Mouse (Mus musculus) spleen, adult 2 months (tissue): ENCODE measurements around the gene Hspb1. TPM values are rescaled to one million over a fixed set of nuclear protein-coding genes. Genes with fewer than 3 reads are reported as not detected.

Source experiments
- DNase-seq, 2 experiments: peaks; one replicate each; pipeline versions ENCODE4 v3.0.0 to v3.0.0-alpha.2; 2012 to 2021; ENCODE audit warnings: low spot score in 2 of 2, low read depth in 1 of 2
- H3K27ac ChIP-seq: fragments of 200-500 bp; 2 replicates; pipeline ENCODE4 v1.5.1; 2012; ENCODE audit warnings: low read length, inconsistent platforms; ENCODE audit not compliant: insufficient read depth
- H3K27me3 ChIP-seq: fragments of 200-500 bp; 2 replicates; pipeline ENCODE4 v1.6.1; 2012; ENCODE audit warnings: mild to moderate bottlenecking, moderate library complexity, low read length, inconsistent platforms; ENCODE audit not compliant: control insufficient read depth, insufficient read depth
- H3K36me3 ChIP-seq: fragments of 200-500 bp; 2 replicates; pipeline ENCODE4 v1.6.1; 2012; ENCODE audit warnings: mild to moderate bottlenecking, low read length, inconsistent platforms; ENCODE audit not compliant: control insufficient read depth, insufficient read depth
- H3K4me1 ChIP-seq: fragments of 200-500 bp; 2 replicates; pipeline ENCODE4 v1.6.1; 2011; ENCODE audit warnings: inconsistent platforms; ENCODE audit not compliant: control insufficient read depth, insufficient read depth, insufficient read length
- H3K4me3 ChIP-seq: fragments of 200-500 bp; 2 replicates; pipeline ENCODE4 v1.5.1; 2011; ENCODE audit warnings: mild to moderate bottlenecking, inconsistent platforms; ENCODE audit not compliant: insufficient read depth, insufficient read length; ENCODE audit errors: extremely low read depth
- CTCF ChIP-seq: fragments of 200-500 bp; IDR thresholded peaks from 2 replicates; pipeline ENCODE4 v1.5.1; 2011; ENCODE audit warnings: mild to moderate bottlenecking, inconsistent platforms; ENCODE audit not compliant: insufficient read depth, insufficient read length, insufficient replicate concordance; ENCODE audit errors: extremely low read depth
- POLR2A ChIP-seq: fragments of 200-500 bp; IDR thresholded peaks from 2 replicates; pipeline ENCODE4 v1.6.1; 2011; ENCODE audit warnings: low read depth, low read length, inconsistent platforms
- WGBS: fragments of 180-500 bp; shearing (Covaris S2); methylation state at CpG from one replicate; pipeline ENCODE4 v1.1.7; 2018; 5-methylcytosine and 5-hydroxymethylcytosine counted together
- polyA plus RNA-seq: library from polyadenylated mRNA; depleted of rRNA; stranded (reverse); fragments of >200 nt; gene quantifications from 2 replicates; pipeline ENCODE4 v1.2.3, GENCODE M21; 2012; rRNA removed

Gene Hspb1
- polyA plus RNA-seq: 34.0 and 70.5 TPM in 2 replicates

- WGBS: 4% methylated on average over 24 of the region's 24 CpGs
- Histone ChIP-seq H3K27me3 (peaks cover 6% of the 10 kb centered on the region), H3K27ac (no peak within 1 kb of the TSS), H3K36me3 (no peaks in the 10 kb centered on the region), H3K4me3 (peak within 1 kb of the TSS; percentile 33), H3K4me1 (no peaks in the 10 kb centered on the region; the same call in 1 of the 2 replicates)
- TF ChIP-seq CTCF: no peak
- TF ChIP-seq POLR2A: no peak
- DNase-seq: peak in 1 of 2 experiments; percentile 15
These were observed at the start of gene Hspb1 for GRCm38 (mm10) chr5:135887675-135888102. Gene Hspb1 (plus strand): TSS chr5:135887919.

DNA sequence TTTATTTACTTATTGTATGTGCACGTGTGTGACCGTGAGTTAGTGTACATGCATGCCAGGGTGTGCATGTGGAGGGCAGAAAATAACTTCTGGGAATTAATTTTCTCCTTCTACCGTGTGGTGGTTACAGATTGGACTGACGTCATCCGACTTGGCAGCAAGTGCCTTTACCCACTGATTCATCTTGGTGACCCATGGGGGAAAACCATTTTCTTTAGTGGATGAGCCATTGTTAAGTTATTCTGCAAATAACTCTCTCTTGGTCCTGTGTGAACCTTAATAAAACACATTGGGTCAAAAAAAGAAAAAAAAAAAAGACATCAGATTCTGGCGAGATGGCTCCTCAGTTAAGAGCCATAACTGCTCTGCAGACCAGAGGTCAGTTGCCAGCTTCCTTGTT is 46.1 kb upstream of the Hspb1 start:
- Histone ChIP-seq H3K36me3 (no peaks in the 10 kb centered on the region), H3K27me3 (no peaks in the 10 kb centered on the region), H3K4me3 (no peak overlapping the region), H3K4me1 (no peaks in the 10 kb centered on the region), H3K27ac (no peak overlapping the region)
- TF ChIP-seq POLR2A (no peak), CTCF (no peak)
- 76% methylated on average over 6 of the region's 6 CpGs for WGBS
- DNase-seq: no peak

GRCm38 (mm10) chr5:135843418-135843817 is 44.3 kb upstream of the Hspb1 start:
- 26% methylated on average over 5 of the region's 5 CpGs for WGBS
- DNase-seq: no peak
- Histone ChIP-seq H3K27me3 (no peaks in the 10 kb centered on the region), H3K4me1 (no peaks in the 10 kb centered on the region), H3K36me3 (no peaks in the 10 kb centered on the region), H3K27ac (no peak overlapping the region), H3K4me3 (no peak overlapping the region)
- TF ChIP-seq POLR2A (no peak), CTCF (no peak)

DNA sequence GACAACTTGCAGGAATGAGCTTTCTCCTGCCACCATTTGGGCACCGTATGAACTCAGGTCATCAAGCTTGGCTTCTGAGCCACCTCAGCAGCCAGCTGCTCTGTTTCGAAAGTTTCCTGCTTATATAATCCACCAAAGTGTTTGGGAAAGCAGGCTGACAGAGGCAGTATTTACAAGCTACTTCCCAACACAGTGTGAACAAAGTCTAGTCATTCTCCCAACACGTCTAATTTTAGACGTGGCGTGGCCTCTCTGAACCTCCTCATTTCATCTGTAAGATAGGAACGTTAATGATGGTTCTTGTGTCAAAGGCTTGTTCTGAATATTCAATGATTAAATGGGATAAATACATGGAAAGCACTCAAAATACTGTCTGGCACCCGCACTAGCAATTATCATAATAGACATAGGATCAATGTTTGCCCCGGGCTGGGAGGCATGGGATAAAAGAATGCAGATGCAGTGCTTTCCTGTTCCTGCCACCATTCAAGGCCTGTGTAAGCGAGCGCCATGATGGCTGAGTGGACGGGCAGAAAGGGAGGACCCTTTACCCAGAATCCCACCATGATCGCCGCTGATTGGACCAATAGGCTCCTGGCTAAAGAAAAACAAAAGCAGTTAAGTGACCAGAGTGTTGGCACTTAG is 41.9 kb upstream of the Hspb1 start:
- no peaks in the 10 kb centered on the region for H3K4me1 ChIP-seq
- no peak overlapping the region for H3K4me3 ChIP-seq
- H3K27ac ChIP-seq: no peak overlapping the region
- 0 out of 2 replicates have a peak, but pooled peaks cover under 1% of the 10 kb centered on the region for H3K27me3 ChIP-seq
- WGBS: 79% methylated on average over 13 of the region's 13 CpGs
- DNase-seq: no peak
- H3K36me3 ChIP-seq: no peaks in the 10 kb centered on the region
- no peak for TF ChIP-seq POLR2A
- TF ChIP-seq CTCF: no peak

DNA sequence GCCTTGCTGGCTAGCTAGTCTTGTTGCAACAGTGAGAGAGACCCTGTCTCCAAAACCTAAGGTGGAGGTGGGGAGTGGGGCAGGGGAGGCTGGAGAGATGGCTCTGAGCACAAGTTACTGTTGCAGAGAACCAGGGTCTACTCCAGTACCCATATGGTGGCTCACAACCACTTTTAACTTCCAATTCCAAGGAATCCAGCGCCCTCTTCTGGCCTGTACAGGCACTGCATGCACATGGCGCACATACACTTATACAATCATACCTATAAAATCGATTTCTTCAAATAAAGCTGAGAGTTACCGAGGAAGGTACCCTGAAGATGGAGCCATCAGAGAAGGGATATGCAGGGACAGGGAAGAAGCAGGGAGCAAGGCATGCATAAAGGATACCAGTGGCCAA is 40.3 kb upstream of the Hspb1 start:
- H3K36me3 ChIP-seq: no peaks in the 10 kb centered on the region
- no peak for DNase-seq
- 77% methylated on average over 4 of the region's 4 CpGs for WGBS
- no peak overlapping the region for H3K4me3 ChIP-seq
- H3K4me1 ChIP-seq: no peaks in the 10 kb centered on the region
- H3K27ac ChIP-seq: no peak overlapping the region
- H3K27me3 ChIP-seq: peaks cover 10% of the 10 kb centered on the region
- no peak for TF ChIP-seq CTCF
- no peak for TF ChIP-seq POLR2A

- no peak for TF ChIP-seq CTCF
- no peak for TF ChIP-seq POLR2A
- H3K36me3 ChIP-seq: no peaks in the 10 kb centered on the region
- 86% methylated on average over 3 of the region's 3 CpGs for WGBS
- peaks cover 11% of the 10 kb centered on the region for H3K27me3 ChIP-seq
- H3K27ac ChIP-seq: no peak overlapping the region
- DNase-seq: no peak
- H3K4me1 ChIP-seq: no peaks in the 10 kb centered on the region
- no peak overlapping the region for H3K4me3 ChIP-seq
These were observed 39.8 kb upstream of the Hspb1 start for GRCm38 (mm10) chr5:135847881-135848280.

DNA sequence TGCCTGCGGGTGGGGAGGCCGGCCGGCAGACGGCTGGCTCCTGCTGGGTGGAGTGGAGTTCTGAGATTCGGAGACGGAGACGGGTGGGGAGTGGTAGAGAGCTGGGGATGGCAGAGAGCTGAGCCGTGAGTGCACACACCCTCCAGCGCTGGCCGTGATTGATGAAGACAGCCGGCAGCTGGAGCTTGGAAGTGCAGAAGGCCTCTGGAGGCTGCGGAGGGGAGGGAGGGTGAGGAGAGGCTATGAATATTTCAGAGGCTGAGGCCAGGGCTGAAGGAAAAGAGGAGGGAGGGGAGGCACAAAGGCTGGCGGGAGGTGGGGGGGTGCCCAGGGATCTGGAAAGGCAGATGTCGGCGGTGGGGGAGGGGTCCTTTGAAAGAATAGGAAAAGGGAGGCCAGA is 36.7 kb upstream of the Hspb1 start:
- 5% methylated on average over 15 of the region's 15 CpGs for WGBS

More for the DNA sequence above, 36.7 kb upstream of the Hspb1 start:
- TF ChIP-seq POLR2A (no peak), CTCF (no peak)
- DNase-seq: no peak
- no peak overlapping the region for H3K4me3 ChIP-seq
- H3K27ac ChIP-seq: no peak overlapping the region
- H3K4me1 ChIP-seq: no peaks in the 10 kb centered on the region
- H3K36me3 ChIP-seq: no peaks in the 10 kb centered on the region
- H3K27me3 ChIP-seq: peaks cover 15% of the 10 kb centered on the region
